Mouse (Mus musculus): ENCODE data around the gene Skp2. TPM values are rescaled to one million over a fixed set of nuclear protein-coding genes. Genes with fewer than 3 reads are reported as not detected.

Gene Skp2
- total RNA-seq, 1 experiment: 42.7 TPM

GRCm38 (mm10) chr15:9087421-9087820, 67.8 kb downstream of the Skp2 start:
- Histone ChIP-seq H3K4me3 (ENCODE audit: insufficient read depth in 1 of 2, low read depth in 1 of 2, low read length in 2 of 2, poor library complexity in 1 of 2, severe bottlenecking in 1 of 2) (no peak overlapping the region), H3K9ac (ENCODE audit: insufficient read depth, low read depth, low read length, poor library complexity, severe bottlenecking) (no peak overlapping the region), H3K9me3 (ENCODE audit: control insufficient read depth, insufficient read depth, low read depth, low read length) (no peaks in the 10 kb centered on the region), H3K36me3 (ENCODE audit: control insufficient read depth, insufficient read depth, low read length, poor library complexity, severe bottlenecking) (peaks cover 9% of the 10 kb centered on the region; the same call in 1 of the 2 replicates), H3K4me1 (ENCODE audit: control insufficient read depth in 2 of 2, insufficient read depth in 2 of 2, low read length in 2 of 2, poor library complexity in 1 of 2) (peaks cover 8% of the 10 kb centered on the region in 2 experiments), H3K27ac (ENCODE audit: insufficient read depth, low read depth, low read length, poor library complexity, severe bottlenecking) (peak overlapping the region; percentile 74; the same call in 1 of the 2 replicates)
- DNase-seq (ENCODE audit: low read depth, low spot score): no peak
- in situ Hi-C loops (cut with MboI; ENCODE audit: low sequenced_read_pairs in 2 of 2, unreplicated experiment in 2 of 2): no loop called here
- no peak for TF ChIP-seq ZNF384 (IDR thresholded peaks at IDR 0.05; ENCODE audit: low read depth, low read length)
- TF ChIP-seq HCFC1 (IDR thresholded peaks at IDR 0.05; ENCODE audit: borderline replicate concordance, insufficient read depth, low read length): no peak
- no peak for TF ChIP-seq MAFK (IDR thresholded peaks at IDR 0.05; ENCODE audit: insufficient read depth, low read depth, low read length)
- TF ChIP-seq CHD2 (IDR thresholded peaks at IDR 0.05; ENCODE audit: low read depth, low read length): no peak
- TF ChIP-seq ZC3H11A (IDR thresholded peaks at IDR 0.05; ENCODE audit: borderline replicate concordance, low read depth, low read length): no peak

- H3K4me1 ChIP-seq (ENCODE audit: control insufficient read depth in 2 of 2, insufficient read depth in 2 of 2, low read length in 2 of 2, poor library complexity in 1 of 2): peaks cover 8% of the 10 kb centered on the region in 2 experiments
- no peak for TF ChIP-seq CHD2 (IDR thresholded peaks at IDR 0.05; ENCODE audit: low read depth, low read length)
- no peak for TF ChIP-seq ZNF384 (IDR thresholded peaks at IDR 0.05; ENCODE audit: low read depth, low read length)
- TF ChIP-seq HCFC1 (IDR thresholded peaks at IDR 0.05; ENCODE audit: borderline replicate concordance, insufficient read depth, low read length): no peak
- peak; percentile 92 for TF ChIP-seq MAFK (IDR thresholded peaks at IDR 0.05; ENCODE audit: insufficient read depth, low read depth, low read length)
- no peak for TF ChIP-seq ZC3H11A (IDR thresholded peaks at IDR 0.05; ENCODE audit: borderline replicate concordance, low read depth, low read length)
- peak overlapping the region; percentile 38 for H3K9ac ChIP-seq (ENCODE audit: insufficient read depth, low read depth, low read length, poor library complexity, severe bottlenecking)
- peak overlapping the region in 1 of 2 experiments; percentile 11; a peak in 1 of 4 replicates for H3K4me3 ChIP-seq (ENCODE audit: insufficient read depth in 1 of 2, low read depth in 1 of 2, low read length in 2 of 2, poor library complexity in 1 of 2, severe bottlenecking in 1 of 2)
- in situ Hi-C loops (cut with MboI; ENCODE audit: low sequenced_read_pairs in 2 of 2, unreplicated experiment in 2 of 2): no loop called here
- H3K27ac ChIP-seq (ENCODE audit: insufficient read depth, low read depth, low read length, poor library complexity, severe bottlenecking): peak overlapping the region; percentile 74
- DNase-seq (ENCODE audit: low read depth, low spot score): no peak
- no peaks in the 10 kb centered on the region for H3K9me3 ChIP-seq (ENCODE audit: control insufficient read depth, insufficient read depth, low read depth, low read length)
- H3K36me3 ChIP-seq (ENCODE audit: control insufficient read depth, insufficient read depth, low read length, poor library complexity, severe bottlenecking): peaks cover 9% of the 10 kb centered on the region; the same call in 1 of the 2 replicates
Measured at GRCm38 (mm10) chr15:9086813-9087212, 68.4 kb downstream of the Skp2 start.

DNA sequence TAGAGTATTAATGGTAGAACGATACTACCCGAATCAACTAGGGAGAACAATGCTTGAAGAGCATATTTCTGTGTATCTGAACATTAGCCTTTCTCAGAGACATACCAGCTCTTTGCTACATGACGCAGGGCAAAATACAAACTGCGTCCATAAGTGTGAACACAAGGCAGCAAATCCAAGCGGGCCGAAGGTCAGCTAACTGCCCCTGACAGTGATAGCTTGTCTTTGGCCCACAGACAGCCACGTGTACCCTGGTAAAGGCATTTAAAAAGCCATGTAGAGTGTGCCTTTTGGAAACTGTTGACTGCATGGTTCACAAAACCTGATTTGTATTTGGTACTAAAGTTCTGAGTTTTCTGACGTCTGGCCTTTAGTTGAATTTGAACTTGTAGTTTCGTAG, 72.5 kb downstream of the Skp2 start:
- Histone ChIP-seq H3K4me3 (ENCODE audit: insufficient read depth in 1 of 2, low read depth in 1 of 2, low read length in 2 of 2, poor library complexity in 1 of 2, severe bottlenecking in 1 of 2) (no peak overlapping the region), H3K9me3 (ENCODE audit: control insufficient read depth, insufficient read depth, low read depth, low read length) (no peaks in the 10 kb centered on the region), H3K36me3 (ENCODE audit: control insufficient read depth, insufficient read depth, low read length, poor library complexity, severe bottlenecking) (peaks cover 5% of the 10 kb centered on the region; the same call in 1 of the 2 replicates), H3K9ac (ENCODE audit: insufficient read depth, low read depth, low read length, poor library complexity, severe bottlenecking) (no peak overlapping the region), H3K4me1 (ENCODE audit: control insufficient read depth in 2 of 2, insufficient read depth in 2 of 2, low read length in 2 of 2, poor library complexity in 1 of 2) (peaks cover 3 to 18% of the 10 kb centered on the region in 2 experiments; a peak in 3 of 4 replicates), H3K27ac (ENCODE audit: insufficient read depth, low read depth, low read length, poor library complexity, severe bottlenecking) (no peak overlapping the region)
- no peak for TF ChIP-seq ZNF384 (IDR thresholded peaks at IDR 0.05; ENCODE audit: low read depth, low read length)
- no peak for TF ChIP-seq ZC3H11A (IDR thresholded peaks at IDR 0.05; ENCODE audit: borderline replicate concordance, low read depth, low read length)
- TF ChIP-seq CHD2 (IDR thresholded peaks at IDR 0.05; ENCODE audit: low read depth, low read length): no peak
- no peak for TF ChIP-seq HCFC1 (IDR thresholded peaks at IDR 0.05; ENCODE audit: borderline replicate concordance, insufficient read depth, low read length)
- TF ChIP-seq MAFK (IDR thresholded peaks at IDR 0.05; ENCODE audit: insufficient read depth, low read depth, low read length): no peak
- no peak for DNase-seq (ENCODE audit: low read depth, low spot score)
- in situ Hi-C loops (cut with MboI; ENCODE audit: low sequenced_read_pairs in 2 of 2, unreplicated experiment in 2 of 2): no loop called here

- in situ Hi-C loops (cut with MboI; ENCODE audit: low sequenced_read_pairs in 2 of 2, unreplicated experiment in 2 of 2): no loop called here
- Histone ChIP-seq H3K9me3 (ENCODE audit: control insufficient read depth, insufficient read depth, low read depth, low read length) (no peaks in the 10 kb centered on the region), H3K27ac (ENCODE audit: insufficient read depth, low read depth, low read length, poor library complexity, severe bottlenecking) (no peak overlapping the region), H3K4me3 (ENCODE audit: insufficient read depth in 1 of 2, low read depth in 1 of 2, low read length in 2 of 2, poor library complexity in 1 of 2, severe bottlenecking in 1 of 2) (no peak overlapping the region), H3K36me3 (ENCODE audit: control insufficient read depth, insufficient read depth, low read length, poor library complexity, severe bottlenecking) (peaks cover 5% of the 10 kb centered on the region; the same call in 1 of the 2 replicates), H3K4me1 (ENCODE audit: control insufficient read depth in 2 of 2, insufficient read depth in 2 of 2, low read length in 2 of 2, poor library complexity in 1 of 2) (peaks cover 0 to 12% of the 10 kb centered on the region in 2 experiments; a peak in 2 of 4 replicates), H3K9ac (ENCODE audit: insufficient read depth, low read depth, low read length, poor library complexity, severe bottlenecking) (no peak overlapping the region)
- TF ChIP-seq MAFK (IDR thresholded peaks at IDR 0.05; ENCODE audit: insufficient read depth, low read depth, low read length) (no peak), ZNF384 (IDR thresholded peaks at IDR 0.05; ENCODE audit: low read depth, low read length) (no peak), ZC3H11A (IDR thresholded peaks at IDR 0.05; ENCODE audit: borderline replicate concordance, low read depth, low read length) (no peak), HCFC1 (IDR thresholded peaks at IDR 0.05; ENCODE audit: borderline replicate concordance, insufficient read depth, low read length) (no peak), CHD2 (IDR thresholded peaks at IDR 0.05; ENCODE audit: low read depth, low read length) (no peak)
- no peak for DNase-seq (ENCODE audit: low read depth, low spot score)
Measured at GRCm38 (mm10) chr15:9081294-9081693, 73.9 kb downstream of the Skp2 start.
